Mouse (Mus musculus) olfactory bulb, adult 2 months (tissue): Measurements from ENCODE around the gene Gtf3c1.

Experiments used
- CTCF ChIP-seq: fragments of 200-500 bp; IDR thresholded peaks from 2 replicates; pipeline ENCODE4 v1.5.1; 2012; ENCODE audit warnings: low read depth, mild to moderate bottlenecking, low read length, moderate library complexity; ENCODE audit not compliant: insufficient read depth
- POLR2A ChIP-seq: fragments of 200-500 bp; IDR thresholded peaks from 2 replicates; pipeline ENCODE4 v1.6.1; 2012; ENCODE audit warnings: mild to moderate bottlenecking, low read depth, low read length, moderate library complexity; ENCODE audit not compliant: insufficient read depth

DNA sequence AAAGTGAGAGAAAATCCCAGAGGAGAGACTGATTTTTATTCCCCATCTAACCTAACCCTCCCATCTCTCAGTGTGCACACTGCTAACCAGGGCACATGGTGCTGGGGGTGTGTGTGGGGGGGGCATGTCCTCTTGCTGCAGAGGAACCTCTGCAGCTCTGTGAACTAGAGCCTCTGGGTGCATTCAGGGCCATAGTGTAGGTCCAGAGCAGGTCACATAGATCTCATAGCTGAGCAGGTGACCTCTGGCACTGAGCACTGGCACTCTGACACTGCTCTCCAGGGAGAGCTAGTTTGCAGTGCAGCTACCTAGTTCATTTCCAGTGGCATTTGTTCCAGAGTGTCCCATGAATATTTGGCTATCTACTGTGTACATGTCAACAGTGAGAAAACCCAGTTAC, 24.1 kb upstream of the Gtf3c1 start:
- TF ChIP-seq POLR2A (no peak), CTCF (no peak)
